Comparison of ENCODE assay signal across 9 mouse cellular contexts in genomic region chr5:140197705-140198104, GRCm38 (mm10).
A peak's percentile ranks its signal among the peaks of the same experiment; 100 is the strongest.
DNase-seq lines count a peak whose midpoint lies in the region; ATAC-seq and TF ChIP-seq lines count a peak whose summit lies in the region.
"Had no signal": no experiment of that assay in that cellular context is flagged by ENCODE, and none has a peak within 500 bp of the region (broad histone marks: within the 10 kb centered on the region; RNA-seq: fewer than 3 reads in every experiment).

No protein-coding gene starts in this region.

- H3K9me3 ChIP-seq in forebrain, embryonic 10.5 days, result no peaks in the 10 kb centered on the region
- no peaks in the 10 kb centered on the region for H3K9me3 ChIP-seq in forebrain, embryonic 15.5 days
- H3K9me3 ChIP-seq in forebrain, postnatal 0 days (ENCODE audit: low read length), result no peaks in the 10 kb centered on the region
- no peaks in the 10 kb centered on the region for H3K9me3 ChIP-seq in stomach, postnatal 0 days (ENCODE audit: control insufficient read depth, low read length)
- H3K9me3 ChIP-seq: midbrain, embryonic 12.5 days had no signal

- no peak overlapping the region for H3K4me2 ChIP-seq in forebrain, embryonic 15.5 days (replicated peaks)
- H3K4me2 ChIP-seq in forebrain, postnatal 0 days (ENCODE audit: low read depth), result no peak overlapping the region
- no peak overlapping the region for H3K4me2 ChIP-seq in stomach, postnatal 0 days (replicated peaks; ENCODE audit: low read depth)
- H3K4me2 ChIP-seq: midbrain, embryonic 12.5 days had no signal

- peak; percentile 65 for TF ChIP-seq CTCF in bone marrow, adult 2 months (IDR thresholded peaks at IDR 0.05; ENCODE audit: control insufficient read depth, insufficient read depth, low read length)
- peak; percentile 73 for TF ChIP-seq CTCF in forebrain, postnatal 0 days (IDR thresholded peaks at IDR 0.05; ENCODE audit: low read depth)
- TF ChIP-seq CTCF in stomach, postnatal 0 days (IDR thresholded peaks at IDR 0.05; ENCODE audit: low read depth), result peak; percentile 85

- H3K4me1 ChIP-seq in forebrain, embryonic 10.5 days, result peaks cover 21% of the 10 kb centered on the region
- peaks cover 12% of the 10 kb centered on the region for H3K4me1 ChIP-seq in forebrain, embryonic 15.5 days
- no peaks in the 10 kb centered on the region for H3K4me1 ChIP-seq in bone marrow, adult 2 months (ENCODE audit: control insufficient read depth, insufficient read depth, low read length)
- no peaks in the 10 kb centered on the region; the same call in 1 of the 2 replicates for H3K4me1 ChIP-seq in forebrain, postnatal 0 days (ENCODE audit: insufficient read depth)
- H3K4me1 ChIP-seq in stomach, postnatal 0 days (replicated peaks; ENCODE audit: control insufficient read depth, insufficient read depth), result no peaks in the 10 kb centered on the region

- no peak for ATAC-seq in forebrain, embryonic 15.5 days (replicated peaks)
- peak; percentile 49; the same call in 1 of the 2 replicates for ATAC-seq in forebrain, postnatal 0 days
- ATAC-seq in stomach, postnatal 0 days (ENCODE audit: low FRiP score, low TSS enrichment), result peak; percentile 76

- no peaks in the 10 kb centered on the region for H3K27me3 ChIP-seq in forebrain, embryonic 10.5 days (ENCODE audit: poor library complexity, severe bottlenecking)
- H3K27me3 ChIP-seq in forebrain, embryonic 15.5 days, result no peaks in the 10 kb centered on the region
- no peaks in the 10 kb centered on the region for H3K27me3 ChIP-seq in forebrain, postnatal 0 days (ENCODE audit: insufficient read depth, low read length)
- H3K27me3 ChIP-seq in stomach, postnatal 0 days (ENCODE audit: control insufficient read depth, insufficient read depth, low read length), result no peaks in the 10 kb centered on the region
- H3K27me3 ChIP-seq: midbrain, embryonic 12.5 days had no signal

- no peak for TF ChIP-seq EP300 in stomach, postnatal 0 days (optimal IDR thresholded peaks at IDR 0.05)

- no peak overlapping the region for H3K27ac ChIP-seq in forebrain, embryonic 10.5 days
- H3K27ac ChIP-seq in forebrain, embryonic 15.5 days (replicated peaks), result no peak overlapping the region
- no peak overlapping the region for H3K27ac ChIP-seq in bone marrow, adult 2 months (ENCODE audit: control insufficient read depth, insufficient read depth, low read depth, low read length, poor library complexity)
- no peak overlapping the region for H3K27ac ChIP-seq in forebrain, postnatal 0 days (ENCODE audit: low read depth, low read length)
- no peak overlapping the region for H3K27ac ChIP-seq in stomach, postnatal 0 days (replicated peaks)
- H3K27ac ChIP-seq: midbrain, embryonic 12.5 days had no signal

- 38% methylated on average over 4 of the region's 4 CpGs for WGBS in forebrain, embryonic 10.5 days
- WGBS in forebrain, embryonic 15.5 days, result 36% methylated on average over 4 of the region's 4 CpGs
- 17% methylated on average over 4 of the region's 4 CpGs for WGBS in bone marrow, adult 2 months
- 40% methylated on average over 4 of the region's 4 CpGs for WGBS in forebrain, postnatal 0 days
- 24% methylated on average over 4 of the region's 4 CpGs for WGBS in stomach, postnatal 0 days

- H3K4me3 ChIP-seq in forebrain, embryonic 10.5 days, result no peak overlapping the region
- H3K4me3 ChIP-seq in forebrain, embryonic 15.5 days, result no peak overlapping the region
- H3K4me3 ChIP-seq in bone marrow, adult 2 months (replicated peaks; ENCODE audit: control insufficient read depth, low read depth, low read length), result no peak overlapping the region
- H3K4me3 ChIP-seq in forebrain, postnatal 0 days (ENCODE audit: low read depth, low read length), result no peak overlapping the region
- no peak overlapping the region for H3K4me3 ChIP-seq in stomach, postnatal 0 days (ENCODE audit: low read depth, low read length)
- H3K4me3 ChIP-seq: midbrain, embryonic 12.5 days had no signal

- DNase-seq in forebrain, embryonic 10.5 days (ENCODE audit: extremely low spot score, low spot score), result peak; percentile 64
- DNase-seq in forebrain, postnatal 0 days, result peak; percentile 72
- DNase-seq in hindlimb bud, embryonic 11.5 days (ENCODE audit: extremely low spot score, low read depth, low spot score), result peak; percentile 52
- DNase-seq in left cerebral cortex, adult 8-10 months (ENCODE audit: low spot score in 2 of 2), result peak; percentile 46 to 67
- DNase-seq in neural tube, embryonic 10.5 days (ENCODE audit: extremely low spot score, low spot score), result peak; percentile 73
- DNase-seq in stomach, postnatal 0 days (ENCODE audit: low spot score), result peak; percentile 86

- peaks cover 15% of the 10 kb centered on the region for H3K36me3 ChIP-seq in forebrain, embryonic 10.5 days (replicated peaks)
- H3K36me3 ChIP-seq in forebrain, embryonic 15.5 days, result no peaks in the 10 kb centered on the region
- no peaks in the 10 kb centered on the region for H3K36me3 ChIP-seq in forebrain, postnatal 0 days (ENCODE audit: insufficient read depth)
- peaks cover 5% of the 10 kb centered on the region; the same call in 1 of the 2 replicates for H3K36me3 ChIP-seq in stomach, postnatal 0 days (ENCODE audit: control insufficient read depth, insufficient read depth, low read length)
- H3K36me3 ChIP-seq: midbrain, embryonic 12.5 days had no signal

- no peak overlapping the region for H3K9ac ChIP-seq in forebrain, embryonic 15.5 days (replicated peaks)
- no peak overlapping the region for H3K9ac ChIP-seq in forebrain, postnatal 0 days
- no peak overlapping the region for H3K9ac ChIP-seq in stomach, postnatal 0 days (ENCODE audit: low read length)
- H3K9ac ChIP-seq: midbrain, embryonic 12.5 days had no signal

- TF ChIP-seq POLR2A in bone marrow, adult 2 months (IDR thresholded peaks at IDR 0.05; ENCODE audit: borderline replicate concordance, control insufficient read depth, low read depth, low read length), result no peak
